Mouse (Mus musculus) bone marrow macrophage, adult 2 months (primary cell): ENCODE results near the gene Arl10. TPM values are rescaled to one million over a fixed set of nuclear protein-coding genes. Genes with fewer than 3 reads are reported as not detected.

Source experiments
- H3K27ac ChIP-seq: 2 replicates; pipeline ENCODE4 v1.5.1; 2012; ENCODE audit warnings: low read depth, low read length; ENCODE audit not compliant: insufficient read depth
- H3K4me1 ChIP-seq: 2 replicates; pipeline ENCODE4 v1.6.1; 2012; ENCODE audit warnings: low read length; ENCODE audit not compliant: control insufficient read depth, insufficient read depth
- H3K4me3 ChIP-seq: 2 replicates; pipeline ENCODE4 v1.5.1; 2012; ENCODE audit warnings: mild to moderate bottlenecking, low read length, moderate library complexity; ENCODE audit not compliant: insufficient read depth
- CTCF ChIP-seq: IDR thresholded peaks from 2 replicates; pipeline ENCODE4 v1.5.1; 2012; ENCODE audit warnings: low read depth, mild to moderate bottlenecking, low read length, moderate library complexity
- POLR2A ChIP-seq: IDR thresholded peaks from 2 replicates; pipeline ENCODE4 v1.6.1; 2012; ENCODE audit warnings: mild to moderate bottlenecking, low read depth, low read length, borderline replicate concordance
- polyA plus RNA-seq: library from polyadenylated mRNA; stranded (reverse); fragments of >200 nt; gene quantifications from 2 replicates; pipeline ENCODE4 v1.2.4, GENCODE M21; 2012; ENCODE audit not compliant: missing spikeins, insufficient read depth, insufficient read length

Gene Arl10
- polyA plus RNA-seq, 1 experiment, result 44.0 TPM

DNA sequence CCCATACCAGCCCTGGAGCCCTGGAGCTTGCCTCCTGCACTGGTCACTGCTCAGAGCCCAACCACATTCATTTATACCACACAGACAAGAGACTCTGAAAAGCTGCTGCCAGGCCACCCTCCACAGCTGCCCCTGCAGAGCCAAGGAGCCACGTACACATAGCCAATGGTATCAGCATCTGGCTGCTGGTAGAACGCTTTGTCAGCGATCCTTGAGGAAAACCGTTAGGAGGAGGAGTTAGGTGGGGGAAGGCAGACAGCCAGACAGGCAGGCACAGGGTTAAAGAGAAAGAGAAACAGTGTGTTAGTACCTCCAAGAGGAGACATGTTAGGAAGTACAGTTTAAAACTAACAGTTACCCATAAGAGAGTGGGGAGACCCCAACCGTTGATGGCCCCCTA lies 22.1 kb downstream of the Arl10 start:
- peaks cover 2% of the 10 kb centered on the region for H3K4me1 ChIP-seq
- no peak overlapping the region for H3K27ac ChIP-seq
- no peak for TF ChIP-seq CTCF
- TF ChIP-seq POLR2A, result no peak
- H3K4me3 ChIP-seq, result no peak overlapping the region

DNA sequence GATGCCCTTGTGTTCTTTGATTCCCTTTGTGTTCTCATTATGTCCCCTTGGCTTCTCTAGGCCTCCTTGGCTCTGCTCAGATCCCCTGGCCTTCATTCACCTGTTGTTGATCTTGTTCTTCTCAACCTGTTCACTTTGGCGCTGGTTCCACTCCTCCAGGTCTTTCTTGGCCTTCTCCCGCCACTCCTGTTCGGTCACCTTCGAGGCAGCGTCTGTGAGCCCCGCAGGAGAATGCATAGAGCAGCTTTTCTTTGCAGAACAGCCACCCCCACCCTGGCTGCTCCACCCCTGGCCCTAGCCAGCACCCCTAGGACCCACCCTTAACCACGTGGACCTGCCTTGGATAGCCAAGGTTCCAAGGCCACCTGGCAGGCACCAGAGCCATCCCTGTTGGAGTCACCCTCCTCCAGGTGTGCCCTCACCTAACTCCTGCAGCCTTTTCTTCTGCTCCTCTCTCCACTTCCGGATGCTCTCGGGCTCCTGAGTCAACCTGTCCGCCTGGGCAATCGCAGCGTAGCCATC lies 23.9 kb downstream of the Arl10 start:
- no peak overlapping the region for H3K4me3 ChIP-seq
- no peak overlapping the region for H3K27ac ChIP-seq
- TF ChIP-seq POLR2A (no peak), CTCF (no peak)
- no peaks in the 10 kb centered on the region for H3K4me1 ChIP-seq

- no peaks in the 10 kb centered on the region for H3K4me1 ChIP-seq
- no peak overlapping the region for H3K4me3 ChIP-seq
- no peak overlapping the region for H3K27ac ChIP-seq
- TF ChIP-seq CTCF (no peak), POLR2A (no peak)
Measured at GRCm38 (mm10) chr13:54602639-54603111, 27.9 kb downstream of the Arl10 start.

DNA sequence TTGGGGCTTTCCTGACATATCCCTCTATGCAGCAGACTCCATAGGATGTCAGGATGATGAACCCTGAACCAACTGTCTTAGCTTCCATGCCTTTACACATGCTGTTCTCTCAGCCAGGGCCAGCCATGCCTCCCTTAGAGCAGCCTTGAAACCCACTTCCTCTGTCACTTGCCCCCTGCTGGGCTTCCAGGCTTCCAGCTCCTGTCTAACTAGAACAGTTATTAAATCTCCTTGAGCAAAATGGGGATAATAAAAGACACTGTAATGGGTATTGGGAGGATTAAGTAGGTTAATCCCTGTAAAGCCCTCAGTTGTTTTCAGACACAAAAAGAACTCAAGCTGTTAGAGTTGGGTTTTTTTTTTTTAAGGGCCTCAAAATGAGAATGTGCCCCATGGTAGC lies 28.7 kb downstream of the Arl10 start:
- TF ChIP-seq CTCF (no peak), POLR2A (no peak)
- Histone ChIP-seq H3K4me1 (no peaks in the 10 kb centered on the region), H3K27ac (no peak overlapping the region), H3K4me3 (no peak overlapping the region)

DNA sequence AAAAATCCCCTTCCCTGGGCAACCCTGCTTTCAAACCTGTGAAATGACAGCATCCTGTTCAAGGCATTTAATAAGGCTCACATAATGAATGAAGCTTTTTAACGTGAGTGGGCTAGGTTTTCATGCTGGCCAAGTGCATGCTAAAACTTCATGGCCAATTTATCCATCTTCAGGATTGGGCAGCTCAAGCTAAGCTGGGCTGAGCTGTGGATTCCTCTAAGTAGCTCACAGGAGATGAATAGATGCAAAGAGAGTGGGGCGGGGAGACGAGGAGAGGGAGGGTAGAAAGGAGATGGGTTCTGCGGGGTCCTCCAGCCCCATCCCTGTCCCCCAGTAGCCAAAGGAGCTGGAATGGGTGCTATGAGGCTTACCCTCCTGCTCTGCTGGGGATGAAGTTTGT lies 29.4 kb downstream of the Arl10 start:
- no peak overlapping the region for H3K4me3 ChIP-seq
- no peaks in the 10 kb centered on the region for H3K4me1 ChIP-seq
- TF ChIP-seq CTCF, result no peak
- no peak for TF ChIP-seq POLR2A
- H3K27ac ChIP-seq, result no peak overlapping the region

DNA sequence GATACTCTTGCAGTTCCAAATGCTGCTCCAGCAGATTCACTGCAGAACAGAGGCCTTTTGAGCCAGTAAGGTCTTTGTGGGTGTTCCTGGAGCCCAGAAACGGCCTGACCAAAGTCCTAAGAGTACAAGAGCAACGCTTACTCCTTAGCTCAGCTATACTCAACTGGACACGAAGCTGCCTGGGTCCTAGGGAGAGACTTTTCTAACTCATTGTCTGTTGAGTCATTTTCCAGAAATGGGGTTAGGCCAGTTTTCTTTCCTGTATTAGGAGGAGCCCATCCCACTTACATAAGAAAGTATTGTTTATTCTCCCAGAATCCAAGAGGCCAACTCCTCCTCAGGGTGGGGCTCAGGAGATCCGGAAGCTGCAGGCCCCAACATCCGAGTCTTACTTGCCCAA lies 30.6 kb downstream of the Arl10 start:
- H3K4me3 ChIP-seq, result no peak overlapping the region
- no peak overlapping the region for H3K27ac ChIP-seq
- H3K4me1 ChIP-seq, result 0 out of 2 replicates have a peak, but pooled peaks cover 2% of the 10 kb centered on the region
- TF ChIP-seq CTCF (no peak), POLR2A (no peak)

- H3K4me1 ChIP-seq, result 0 out of 2 replicates have a peak, but pooled peaks cover 6% of the 10 kb centered on the region
- TF ChIP-seq CTCF, result no peak
- no peak for TF ChIP-seq POLR2A
- no peak overlapping the region for H3K4me3 ChIP-seq
- H3K27ac ChIP-seq, result no peak overlapping the region
Measured at GRCm38 (mm10) chr13:54607204-54607603, 32.4 kb downstream of the Arl10 start.

GRCm38 (mm10) chr13:54608002-54608401 lies 33.2 kb downstream of the Arl10 start:
- no peak overlapping the region for H3K27ac ChIP-seq
- no peak overlapping the region for H3K4me3 ChIP-seq
- TF ChIP-seq CTCF (no peak), POLR2A (no peak)
- H3K4me1 ChIP-seq, result 0 out of 2 replicates have a peak, but pooled peaks cover 6% of the 10 kb centered on the region

DNA sequence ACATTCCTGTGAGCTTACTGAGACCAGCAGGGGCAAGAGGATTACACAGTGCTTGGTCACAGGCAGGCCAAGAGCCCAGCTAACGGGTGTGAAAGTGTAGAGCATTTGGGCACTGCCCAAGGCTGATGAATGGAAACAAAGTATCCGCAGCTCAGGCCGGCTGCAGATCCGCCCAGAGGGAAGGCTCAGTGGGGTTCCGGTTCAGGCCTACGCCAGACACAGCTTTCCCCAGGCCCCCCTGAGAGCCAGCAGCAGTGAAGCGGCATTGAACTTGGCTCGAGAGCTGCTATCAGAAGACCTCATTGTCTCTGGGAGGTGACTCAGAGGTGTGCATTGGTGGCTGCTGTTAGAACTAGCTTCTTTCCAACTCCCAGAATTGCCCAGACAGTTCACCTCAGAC lies 33.9 kb downstream of the Arl10 start:
- TF ChIP-seq CTCF, result no peak
- TF ChIP-seq POLR2A, result no peak
- Histone ChIP-seq H3K4me1 (0 out of 2 replicates have a peak, but pooled peaks cover 6% of the 10 kb centered on the region), H3K4me3 (no peak overlapping the region), H3K27ac (no peak overlapping the region)

DNA sequence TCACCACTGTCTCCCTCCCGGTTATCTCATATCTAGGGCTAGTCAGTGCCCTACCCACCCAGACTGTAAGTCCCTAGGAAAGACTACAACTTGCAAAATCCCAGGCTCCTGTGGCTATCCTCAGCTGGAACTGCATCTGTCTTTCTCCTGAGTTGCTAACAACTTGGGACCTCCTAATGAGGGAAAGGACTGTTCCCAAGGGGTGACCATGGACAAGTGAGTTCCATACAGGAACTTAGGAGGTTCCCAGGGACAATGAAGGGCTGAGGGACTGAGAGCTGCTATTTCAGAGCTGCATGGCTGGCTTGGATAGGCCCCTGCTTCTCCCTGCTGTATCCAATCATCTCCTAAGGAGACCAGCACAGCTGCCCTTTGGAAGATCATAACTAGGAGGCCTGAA lies 34.5 kb downstream of the Arl10 start:
- H3K4me1 ChIP-seq, result 0 out of 2 replicates have a peak, but pooled peaks cover 6% of the 10 kb centered on the region
- no peak for TF ChIP-seq CTCF
- no peak for TF ChIP-seq POLR2A
- no peak overlapping the region for H3K4me3 ChIP-seq
- H3K27ac ChIP-seq, result no peak overlapping the region
